Mouse (Mus musculus): ENCODE measurements around the gene Dbil5. TPM values are rescaled to one million over a fixed set of nuclear protein-coding genes. Genes with fewer than 3 reads are reported as not detected.
"Not testable (repeated sequence)": the region's sequence is repeated elsewhere in the genome, so short reads cannot be mapped to it uniquely, and the experiment has no call there.

Dbil5 gene
- polyA plus RNA-seq (2012; rRNA removed), result 0.19 and 0.39 TPM in 2 replicates

- peak; percentile 90 for DNase-seq (ENCODE audit: low spot score)
These were observed at the start of gene Dbil5, which contains the start of gene Gemin4 for GRCm38 (mm10) chr11:76217390-76217800. TSS of gene Dbil5 (plus strand) at chr11:76217608. TSS of gene Gemin4 (minus strand) at chr11:76217664.

GRCm38 (mm10) chr11:76168976-76169375, 48.4 kb upstream of the Dbil5 start:
- no peak for DNase-seq (ENCODE audit: low spot score)

GRCm38 (mm10) chr11:76170207-76170606, 47.2 kb upstream of the Dbil5 start:
- no peak for DNase-seq (ENCODE audit: low spot score)

- no peak for DNase-seq (ENCODE audit: low spot score)
These were observed 38.5 kb upstream of the Dbil5 start for GRCm38 (mm10) chr11:76178726-76179494.

- peak; percentile 80 for DNase-seq (ENCODE audit: low spot score)
These were observed 37.8 kb upstream of the Dbil5 start, which contains the start of the genes Vps53 and Fam57a for GRCm38 (mm10) chr11:76179495-76180145. TSS of gene Vps53 (minus strand) at chr11:76179647. TSS of gene Fam57a (plus strand) at chr11:76179671.

GRCm38 (mm10) chr11:76180146-76180540, 37.3 kb upstream of the Dbil5 start:
- DNase-seq (ENCODE audit: low spot score), result no peak

GRCm38 (mm10) chr11:76183745-76184144, 33.7 kb upstream of the Dbil5 start:
- DNase-seq (ENCODE audit: low spot score), result no peak

GRCm38 (mm10) chr11:76186908-76187307, 30.5 kb upstream of the Dbil5 start:
- DNase-seq (ENCODE audit: low spot score), result no peak

GRCm38 (mm10) chr11:76196275-76196976, 21.0 kb upstream of the Dbil5 start:
- no peak for DNase-seq (ENCODE audit: low spot score)

GRCm38 (mm10) chr11:76196977-76197469, 20.4 kb upstream of the Dbil5 start:
- no peak for DNase-seq (ENCODE audit: low spot score)

GRCm38 (mm10) chr11:76201761-76202674, 15.4 kb upstream of the Dbil5 start:
- DNase-seq (ENCODE audit: low spot score), result peak; percentile 82

GRCm38 (mm10) chr11:76206793-76207192, 10.6 kb upstream of the Dbil5 start:
- no peak for DNase-seq (ENCODE audit: low spot score)

- DNase-seq (ENCODE audit: low spot score), result no peak
These were observed 7.0 kb upstream of the Dbil5 start for GRCm38 (mm10) chr11:76210228-76210985.

GRCm38 (mm10) chr11:76211595-76211994, 5.8 kb upstream of the Dbil5 start:
- DNase-seq (ENCODE audit: low spot score), result not testable (repeated sequence)

- no peak for DNase-seq (ENCODE audit: low spot score)
These were observed 3.6 kb upstream of the Dbil5 start for GRCm38 (mm10) chr11:76213841-76214240.

- no peak for DNase-seq (ENCODE audit: low spot score)
These were observed 2.4 kb upstream of the Dbil5 start for GRCm38 (mm10) chr11:76215011-76215410.

- DNase-seq (ENCODE audit: low spot score), result no peak
These were observed 1.3 kb upstream of the Dbil5 start for GRCm38 (mm10) chr11:76216049-76216540.

- no peak for DNase-seq (ENCODE audit: low spot score)
These were observed 573 bp upstream of the Dbil5 start for GRCm38 (mm10) chr11:76216681-76217389.

- no peak for DNase-seq (ENCODE audit: low spot score)
These were observed 7.2 kb downstream of the Dbil5 start for GRCm38 (mm10) chr11:76224631-76225030.

Measured in urinary bladder, adult 2 months (tissue).